Comparison of ENCODE assay signal across 9 mouse cellular contexts in the genomic region with DNA sequence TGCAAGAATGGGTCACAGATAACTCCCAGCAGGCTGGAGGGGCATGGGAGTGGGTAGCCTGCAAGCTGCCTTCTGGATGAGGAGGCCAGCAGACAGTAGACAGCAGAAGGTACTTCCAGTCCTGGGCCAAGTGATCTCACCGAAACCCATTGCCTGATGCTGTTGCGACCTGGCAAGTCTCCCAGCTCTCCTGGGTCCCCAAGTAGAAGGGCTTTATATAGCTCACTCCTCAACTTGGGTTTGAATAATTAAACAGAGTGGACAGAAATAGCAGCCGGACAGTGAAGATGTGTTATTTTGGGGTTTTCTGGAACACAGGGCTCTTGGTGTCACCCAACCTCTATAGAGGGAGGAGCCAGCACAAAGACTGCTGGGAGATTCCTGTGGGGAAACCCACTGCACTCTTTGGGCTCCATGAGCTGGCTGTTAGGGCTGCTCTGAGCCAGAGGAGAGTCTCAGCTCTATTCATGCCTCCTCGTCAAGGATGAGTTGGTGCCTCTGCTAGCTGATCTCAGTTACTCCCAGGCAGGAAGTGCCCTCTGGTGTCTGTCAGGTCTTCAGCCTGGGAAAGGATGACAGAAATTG. TPM values are rescaled to one million over a fixed set of nuclear protein-coding genes. Genes with fewer than 3 reads are reported as not detected.
DNase-seq lines count a peak whose midpoint lies in the region; TF ChIP-seq lines count a peak whose summit lies in the region.
"Had no signal": no experiment of that assay in that cellular context is flagged by ENCODE, and none has a peak within 500 bp of the region (broad histone marks: within the 10 kb centered on the region; RNA-seq: fewer than 3 reads in every experiment).

No protein-coding gene starts in this region.

- H3K4me3 ChIP-seq in cerebellum, adult 2 months (replicated peaks; ENCODE audit: insufficient read depth, low read depth, low read length): peak overlapping the region; percentile 4

- peaks cover 23% of the 10 kb centered on the region for H3K4me1 ChIP-seq in cerebellum, adult 2 months (ENCODE audit: control insufficient read depth, insufficient read depth, low read length)

- 3% methylated on average over 4 of the region's 4 CpGs for WGBS in cerebellum, adult 2 months

- peak overlapping the region; percentile 87 for H3K27ac ChIP-seq in cerebellum, adult 2 months (ENCODE audit: insufficient read depth, low read length)

- H3K36me3 ChIP-seq in splenic B cell, adult 2 months (ENCODE audit: control insufficient read depth, insufficient read depth, low read length, poor library complexity, severe bottlenecking): no peaks in the 10 kb centered on the region

- intact Hi-C loops in left cerebral cortex, postnatal 4 days (cut with DNase I): loop anchor here (10.0 kb wide), 1 partner anchor 48 kb away; a partner anchor contains a TSS

- no peak for TF ChIP-seq POLR2A in cerebellum, adult 2 months (IDR thresholded peaks at IDR 0.05; ENCODE audit: borderline replicate concordance, insufficient read depth, low read length)

- peak; percentile 88 for DNase-seq in left cerebral cortex, postnatal 4 days
- no peak for DNase-seq in left cerebral cortex, adult 8-10 months (ENCODE audit: low spot score in 2 of 2)
- peak; percentile 87 to 96 for DNase-seq in cerebellum, adult 2 months
- DNase-seq in heart, adult 9 months (ENCODE audit: low spot score in 2 of 2): peak; percentile 80 to 84
- DNase-seq in splenic B cell, adult 2 months (ENCODE audit: low read depth, low spot score): peak; percentile 56
- no peak for DNase-seq in adrenal gland, adult 8-10 months
- no peak for DNase-seq in spleen, postnatal 4 days (ENCODE audit: low spot score in 2 of 2)
- DNase-seq in embryo, embryonic 10.5 days (ENCODE audit: low spot score): no peak

- H3K27me3 ChIP-seq in cerebellum, adult 2 months (ENCODE audit: control insufficient read depth, insufficient read depth, low read length): no peaks in the 10 kb centered on the region
- H3K27me3 ChIP-seq in splenic B cell, adult 2 months (ENCODE audit: control insufficient read depth, insufficient read depth, low read length, poor library complexity, severe bottlenecking): no peaks in the 10 kb centered on the region

- TF ChIP-seq CTCF in cerebellum, adult 2 months (IDR thresholded peaks at IDR 0.05; ENCODE audit: borderline replicate concordance, insufficient read depth, low read depth, low read length): peak; percentile 31; the same call in 1 of the 2 replicates

RNA-seq across cellular contexts. Expression of a gene that starts 8.9 kb away (rescaled TPM):
- total RNA-seq in left cerebral cortex, postnatal 4 days (2021): 100 to 1,000 TPM; 113 to 121 TPM
- total RNA-seq in left cerebral cortex, adult 8-10 months (2022): 100 to 1,000 TPM; 190 to 208 (median 194) TPM
- polyA plus RNA-seq in cerebellum, adult 2 months (2012; rRNA removed): 102 and 116 TPM in 2 replicates
- 100 to 1,000 TPM in 1 of 4 experiments, 10 to 100 TPM in 3; 82.0 to 111 (median 89.0) TPM for total RNA-seq in adrenal gland, adult 8-10 months (2022)

RNA-seq across cellular contexts. Expression of a gene that starts 51.5 kb away (rescaled TPM):
- total RNA-seq in left cerebral cortex, postnatal 4 days (2021): 1 to 10 TPM; 3.5 to 3.9 TPM
- 1 to 10 TPM in 1 of 4 experiments, under 1 TPM in 3; 0.28 to 1.2 (median 0.61) TPM for total RNA-seq in left cerebral cortex, adult 8-10 months (2022)
- 0.11 and 0.14 TPM in 2 replicates for polyA plus RNA-seq in cerebellum, adult 2 months (2012; rRNA removed)
- 1 to 10 TPM in 1 of 4 experiments, under 1 TPM in 3; 0.61 to 2.3 (median 0.73) TPM for total RNA-seq in adrenal gland, adult 8-10 months (2022)

RNA-seq across cellular contexts. Expression of a gene that starts 55.2 kb away (rescaled TPM):
- not detected for total RNA-seq in left cerebral cortex, postnatal 4 days (2021)
- total RNA-seq in left cerebral cortex, adult 8-10 months (2022): not detected
- polyA plus RNA-seq in cerebellum, adult 2 months (2012; rRNA removed): not detected in 2 replicates
- not detected for total RNA-seq in adrenal gland, adult 8-10 months (2022)
- total RNA-seq: heart, postnatal 36 days had no signal

Comparison
In these comparisons a context has a peak if more than half of its experiments do, and no peak if none do; other contexts are left out.
1. DNase-seq: peak in left cerebral cortex, postnatal 4 days (single experiment), cerebellum, adult 2 months (2 of 2), heart, adult 9 months (2 of 2) and splenic B cell, adult 2 months (single experiment); none in left cerebral cortex, adult 8-10 months (0 of 2), adrenal gland, adult 8-10 months (single experiment), spleen, postnatal 4 days (0 of 2) and embryo, embryonic 10.5 days (single experiment).